18 mouse cellular contexts compared by ENCODE assay signal in genomic region chr16:37651467-37651866, GRCm38 (mm10). TPM values are rescaled to one million over a fixed set of nuclear protein-coding genes. Genes with fewer than 3 reads are reported as not detected.
DNase-seq lines count a peak whose midpoint lies in the region; ATAC-seq lines count a peak whose summit lies in the region.
"Had no signal": no experiment of that assay in that cellular context is flagged by ENCODE, and none has a peak within 500 bp of the region (broad histone marks: within the 10 kb centered on the region; RNA-seq: fewer than 3 reads in every experiment).

No protein-coding gene starts in this region.

- H3K4me1 ChIP-seq in heart, embryonic 13.5 days: peaks cover 34% of the 10 kb centered on the region
- H3K4me1 ChIP-seq in kidney, embryonic 15.5 days: peaks cover 31% of the 10 kb centered on the region
- peaks cover 32% of the 10 kb centered on the region for H3K4me1 ChIP-seq in hindbrain, embryonic 13.5 days (replicated peaks)

- H3K27ac ChIP-seq in heart, embryonic 13.5 days (replicated peaks): 0 out of 2 replicates have a peak overlapping the region, but pooled peaks have one; percentile 30
- H3K27ac ChIP-seq in kidney, embryonic 15.5 days: no peak overlapping the region
- H3K27ac ChIP-seq in hindbrain, embryonic 13.5 days: no peak overlapping the region
- H3K27ac ChIP-seq: embryonic facial prominence, embryonic 12.5 days; forebrain, embryonic 10.5 days; hindbrain, embryonic 15.5 days; midbrain, embryonic 10.5 days had no signal

- WGBS in heart, embryonic 13.5 days: 61% methylated on average over 5 of the region's 5 CpGs
- WGBS in kidney, embryonic 15.5 days: 43% methylated on average over 5 of the region's 5 CpGs
- WGBS in hindbrain, embryonic 13.5 days: 89% methylated on average over 5 of the region's 5 CpGs

- ATAC-seq in heart, embryonic 13.5 days (ENCODE audit: extremely low read depth, insufficient number of reproducible peaks, low FRiP score, low TSS enrichment): no peak
- peak; percentile 38 for ATAC-seq in kidney, embryonic 15.5 days (replicated peaks; ENCODE audit: low FRiP score)
- ATAC-seq in hindbrain, embryonic 13.5 days (ENCODE audit: low FRiP score): no peak
- ATAC-seq in activated CD4-positive, CD25-positive, alpha-beta regulatory T cell, adult 4 months: no peak
- ATAC-seq: lung, postnatal 0 days; Patski had no signal

- H3K4me3 ChIP-seq in heart, embryonic 13.5 days: no peak overlapping the region
- no peak overlapping the region for H3K4me3 ChIP-seq in kidney, embryonic 15.5 days (replicated peaks)
- no peak overlapping the region for H3K4me3 ChIP-seq in hindbrain, embryonic 13.5 days
- H3K4me3 ChIP-seq: embryonic facial prominence, embryonic 12.5 days; forebrain, embryonic 10.5 days; hindbrain, embryonic 15.5 days; midbrain, embryonic 10.5 days; myocyte had no signal

- no peak for DNase-seq in heart, postnatal 36 days
- peak; percentile 33 for DNase-seq in 416B (ENCODE audit: low read depth)
- DNase-seq in R1 (ENCODE audit: low read depth, low spot score): peak; percentile 80
- DNase-seq in cerebellum, postnatal 25 days: no peak
- DNase-seq: adrenal gland, postnatal 10 days; cerebellum, postnatal 14 days; right cerebral cortex, postnatal 4 days had no signal

- H3K27me3 ChIP-seq in heart, embryonic 13.5 days (replicated peaks): no peaks in the 10 kb centered on the region
- no peaks in the 10 kb centered on the region for H3K27me3 ChIP-seq in kidney, embryonic 15.5 days
- H3K27me3 ChIP-seq in hindbrain, embryonic 13.5 days: no peaks in the 10 kb centered on the region
- H3K27me3 ChIP-seq: embryonic facial prominence, embryonic 12.5 days; hindbrain, embryonic 15.5 days; Patski had no signal

- no peak overlapping the region for H3K9ac ChIP-seq in heart, embryonic 13.5 days
- H3K9ac ChIP-seq in kidney, embryonic 15.5 days: no peak overlapping the region
- no peak overlapping the region for H3K9ac ChIP-seq in hindbrain, embryonic 13.5 days
- H3K9ac ChIP-seq: embryonic facial prominence, embryonic 12.5 days; hindbrain, embryonic 15.5 days had no signal

- H3K9me3 ChIP-seq in heart, embryonic 13.5 days: no peaks in the 10 kb centered on the region
- H3K9me3 ChIP-seq in kidney, embryonic 15.5 days (replicated peaks): no peaks in the 10 kb centered on the region
- H3K9me3 ChIP-seq in hindbrain, embryonic 13.5 days: no peaks in the 10 kb centered on the region
- H3K9me3 ChIP-seq: embryonic facial prominence, embryonic 12.5 days; forebrain, embryonic 10.5 days; hindbrain, embryonic 15.5 days; midbrain, embryonic 10.5 days had no signal

- H3K36me3 ChIP-seq in heart, embryonic 13.5 days: peaks cover 40% of the 10 kb centered on the region
- peaks cover 20% of the 10 kb centered on the region for H3K36me3 ChIP-seq in kidney, embryonic 15.5 days
- peaks cover 18% of the 10 kb centered on the region for H3K36me3 ChIP-seq in hindbrain, embryonic 13.5 days

- 0 out of 2 replicates have a peak overlapping the region, but pooled peaks have one; percentile 9 for H3K4me2 ChIP-seq in heart, embryonic 13.5 days
- no peak overlapping the region for H3K4me2 ChIP-seq in kidney, embryonic 15.5 days
- H3K4me2 ChIP-seq in hindbrain, embryonic 13.5 days: no peak overlapping the region
- H3K4me2 ChIP-seq: embryonic facial prominence, embryonic 12.5 days; hindbrain, embryonic 15.5 days had no signal

- intact Hi-C loops in heart, postnatal 36 days (cut with DNase I): loop anchor here (5.0 kb wide), 1 partner anchor 109 kb away; no protein-coding TSS in a partner anchor

RNA-seq across cellular contexts. Expression of gene Ndufb4, which starts 2.8 kb away (rescaled TPM):
- 69.4 and 84.7 TPM in 2 replicates for polyA plus RNA-seq in heart, embryonic 13.5 days (2015; fragmentation: Nextera tagmentation; extraction: Ambion mirVana)
- total RNA-seq in heart, postnatal 36 days (2021): 100 to 1,000 TPM; 164 to 183 TPM
- 57.1 and 74.5 TPM in 2 replicates for polyA plus RNA-seq in kidney, embryonic 15.5 days (2015; fragmentation: Nextera tagmentation; extraction: Ambion mirVana)
- polyA plus RNA-seq in hindbrain, embryonic 13.5 days (2015; fragmentation: Nextera tagmentation; extraction: Ambion mirVana): 63.0 and 67.1 TPM in 2 replicates
- 10 to 100 TPM; 47.3 to 60.5 TPM for polyA plus RNA-seq in activated CD4-positive, CD25-positive, alpha-beta regulatory T cell, adult 4 months (2017; shearing (Covaris generic))

Comparison
In these comparisons a context has a peak if more than half of its experiments do, and no peak if none do; other contexts are left out.
1. DNase-seq: peak in 416B (single experiment) and R1 (single experiment); none in heart, postnatal 36 days (0 of 2) and cerebellum, postnatal 25 days (0 of 2).